Mouse (Mus musculus): ENCODE results near the gene Mlx. TPM values are rescaled to one million over a fixed set of nuclear protein-coding genes. Genes with fewer than 3 reads are reported as not detected.

Mlx gene
- total RNA-seq (2012; rRNA removed) = 30.7 and 42.0 TPM in 2 replicates

- peak; percentile 85 for DNase-seq (ENCODE audit: low read depth, low spot score)
- Histone ChIP-seq H3K27ac (ENCODE audit: insufficient read depth, low read depth, low read length, poor library complexity, severe bottlenecking) (no peak within 1 kb of the TSS), H3K36me3 (ENCODE audit: control insufficient read depth, insufficient read depth, low read length, poor library complexity, severe bottlenecking) (peaks cover 28% of the 10 kb centered on the region), H3K9me3 (ENCODE audit: control insufficient read depth, insufficient read depth, low read depth, low read length) (no peaks in the 10 kb centered on the region), H3K4me3 (ENCODE audit: insufficient read depth in 1 of 2, low read depth in 1 of 2, low read length in 2 of 2, poor library complexity in 1 of 2, severe bottlenecking in 1 of 2) (peak within 1 kb of the TSS; percentile 76 to 83), H3K4me1 (ENCODE audit: control insufficient read depth in 2 of 2, insufficient read depth in 2 of 2, low read length in 2 of 2, poor library complexity in 1 of 2) (peaks cover 3 to 8% of the 10 kb centered on the region in 2 experiments; a peak in 2 of 4 replicates), H3K9ac (ENCODE audit: insufficient read depth, low read depth, low read length, poor library complexity, severe bottlenecking) (peak within 1 kb of the TSS; percentile 80)
- in situ Hi-C loops (cut with MboI; ENCODE audit: low sequenced_read_pairs in 2 of 2, unreplicated experiment in 2 of 2) = no loop called here
- TF ChIP-seq ZC3H11A (IDR thresholded peaks at IDR 0.05; ENCODE audit: borderline replicate concordance, low read depth, low read length) = no peak
- TF ChIP-seq ZNF384 (IDR thresholded peaks at IDR 0.05; ENCODE audit: low read depth, low read length) = no peak
- no peak for TF ChIP-seq HCFC1 (IDR thresholded peaks at IDR 0.05; ENCODE audit: borderline replicate concordance, insufficient read depth, low read length)
- TF ChIP-seq CHD2 (IDR thresholded peaks at IDR 0.05; ENCODE audit: low read depth, low read length) = no peak
- no peak for TF ChIP-seq MAFK (IDR thresholded peaks at IDR 0.05; ENCODE audit: insufficient read depth, low read depth, low read length)
These were observed at the start of gene Mlx for GRCm38 (mm10) chr11:101086756-101087681. TSS of gene Mlx (plus strand) at chr11:101087277.

GRCm38 (mm10) chr11:101037795-101038194 is 49.3 kb upstream of the Mlx start:
- TF ChIP-seq MAFK (IDR thresholded peaks at IDR 0.05; ENCODE audit: insufficient read depth, low read depth, low read length) (no peak), CHD2 (IDR thresholded peaks at IDR 0.05; ENCODE audit: low read depth, low read length) (no peak), ZNF384 (IDR thresholded peaks at IDR 0.05; ENCODE audit: low read depth, low read length) (no peak), ZC3H11A (IDR thresholded peaks at IDR 0.05; ENCODE audit: borderline replicate concordance, low read depth, low read length) (no peak), HCFC1 (IDR thresholded peaks at IDR 0.05; ENCODE audit: borderline replicate concordance, insufficient read depth, low read length) (no peak)
- H3K27ac ChIP-seq (ENCODE audit: insufficient read depth, low read depth, low read length, poor library complexity, severe bottlenecking) = no peak overlapping the region
- no peak for DNase-seq (ENCODE audit: low read depth, low spot score)
- no peaks in the 10 kb centered on the region for H3K4me1 ChIP-seq (ENCODE audit: control insufficient read depth in 2 of 2, insufficient read depth in 2 of 2, low read length in 2 of 2, poor library complexity in 1 of 2)
- H3K36me3 ChIP-seq (ENCODE audit: control insufficient read depth, insufficient read depth, low read length, poor library complexity, severe bottlenecking) = peaks cover 6% of the 10 kb centered on the region; the same call in 1 of the 2 replicates
- no peak overlapping the region for H3K4me3 ChIP-seq (ENCODE audit: insufficient read depth in 1 of 2, low read depth in 1 of 2, low read length in 2 of 2, poor library complexity in 1 of 2, severe bottlenecking in 1 of 2)
- no peak overlapping the region for H3K9ac ChIP-seq (ENCODE audit: insufficient read depth, low read depth, low read length, poor library complexity, severe bottlenecking)
- H3K9me3 ChIP-seq (ENCODE audit: control insufficient read depth, insufficient read depth, low read depth, low read length) = no peaks in the 10 kb centered on the region
- in situ Hi-C loops (cut with MboI; ENCODE audit: low sequenced_read_pairs in 2 of 2, unreplicated experiment in 2 of 2) = no loop called here

GRCm38 (mm10) chr11:101045826-101046225 is 41.3 kb upstream of the Mlx start:
- TF ChIP-seq ZNF384 (IDR thresholded peaks at IDR 0.05; ENCODE audit: low read depth, low read length) (no peak), HCFC1 (IDR thresholded peaks at IDR 0.05; ENCODE audit: borderline replicate concordance, insufficient read depth, low read length) (no peak), MAFK (IDR thresholded peaks at IDR 0.05; ENCODE audit: insufficient read depth, low read depth, low read length) (no peak), CHD2 (IDR thresholded peaks at IDR 0.05; ENCODE audit: low read depth, low read length) (no peak)
- in situ Hi-C loops (cut with MboI; ENCODE audit: low sequenced_read_pairs in 2 of 2, unreplicated experiment in 2 of 2) = no loop called here

GRCm38 (mm10) chr11:101046440-101046839 is 40.6 kb upstream of the Mlx start:
- Histone ChIP-seq H3K9ac (ENCODE audit: insufficient read depth, low read depth, low read length, poor library complexity, severe bottlenecking) (no peak overlapping the region), H3K9me3 (ENCODE audit: control insufficient read depth, insufficient read depth, low read depth, low read length) (no peaks in the 10 kb centered on the region), H3K4me3 (ENCODE audit: insufficient read depth in 1 of 2, low read depth in 1 of 2, low read length in 2 of 2, poor library complexity in 1 of 2, severe bottlenecking in 1 of 2) (no peak overlapping the region), H3K4me1 (ENCODE audit: control insufficient read depth in 2 of 2, insufficient read depth in 2 of 2, low read length in 2 of 2, poor library complexity in 1 of 2) (peaks cover 0 to 2% of the 10 kb centered on the region in 2 experiments; a peak in 2 of 4 replicates), H3K36me3 (ENCODE audit: control insufficient read depth, insufficient read depth, low read length, poor library complexity, severe bottlenecking) (peaks cover 8% of the 10 kb centered on the region; the same call in 1 of the 2 replicates), H3K27ac (ENCODE audit: insufficient read depth, low read depth, low read length, poor library complexity, severe bottlenecking) (no peak overlapping the region)
- DNase-seq (ENCODE audit: low read depth, low spot score) = no peak
- in situ Hi-C loops (cut with MboI; ENCODE audit: low sequenced_read_pairs in 2 of 2, unreplicated experiment in 2 of 2) = no loop called here
- TF ChIP-seq HCFC1 (IDR thresholded peaks at IDR 0.05; ENCODE audit: borderline replicate concordance, insufficient read depth, low read length) (no peak), ZC3H11A (IDR thresholded peaks at IDR 0.05; ENCODE audit: borderline replicate concordance, low read depth, low read length) (no peak), MAFK (IDR thresholded peaks at IDR 0.05; ENCODE audit: insufficient read depth, low read depth, low read length) (no peak), ZNF384 (IDR thresholded peaks at IDR 0.05; ENCODE audit: low read depth, low read length) (no peak), CHD2 (IDR thresholded peaks at IDR 0.05; ENCODE audit: low read depth, low read length) (no peak)

More at GRCm38 (mm10) chr11:101045826-101046225, 41.3 kb upstream of the Mlx start:
- Histone ChIP-seq H3K36me3 (ENCODE audit: control insufficient read depth, insufficient read depth, low read length, poor library complexity, severe bottlenecking) (peaks cover 8% of the 10 kb centered on the region; the same call in 1 of the 2 replicates), H3K9me3 (ENCODE audit: control insufficient read depth, insufficient read depth, low read depth, low read length) (no peaks in the 10 kb centered on the region), H3K27ac (ENCODE audit: insufficient read depth, low read depth, low read length, poor library complexity, severe bottlenecking) (no peak overlapping the region), H3K4me3 (ENCODE audit: insufficient read depth in 1 of 2, low read depth in 1 of 2, low read length in 2 of 2, poor library complexity in 1 of 2, severe bottlenecking in 1 of 2) (no peak overlapping the region), H3K9ac (ENCODE audit: insufficient read depth, low read depth, low read length, poor library complexity, severe bottlenecking) (no peak overlapping the region), H3K4me1 (ENCODE audit: control insufficient read depth in 2 of 2, insufficient read depth in 2 of 2, low read length in 2 of 2, poor library complexity in 1 of 2) (peaks cover 0 to 2% of the 10 kb centered on the region in 2 experiments; a peak in 2 of 4 replicates)
- no peak for DNase-seq (ENCODE audit: low read depth, low spot score)
